Mouse (Mus musculus) inflammation-experienced regulatory T-cells (primary cell): Measurements from ENCODE around the gene Fes. TPM values are rescaled to one million over a fixed set of nuclear protein-coding genes. Genes with fewer than 3 reads are reported as not detected.

ENCODE experiments used
- polyA plus RNA-seq, 2 experiments: library from polyadenylated mRNA; unstranded; fragments of 100-300 nt; shearing (Covaris generic); gene quantifications; one replicate each; pipeline ENCODE4 v1.2.1; 2017

Fes gene
- polyA plus RNA-seq, result 1 to 10 TPM in 1 of 2 experiments, under 1 TPM in 1; 0.58 to 3.5 TPM

GRCm38 (mm10) chr7:80387633-80388543 is at the start of gene Fes:
Gene Fes (minus strand): TSS chr7:80387946.

GRCm38 (mm10) chr7:80405188-80405695 is 17.5 kb upstream of the Fes start, which contains the start of gene Furin:
Gene Furin (minus strand): TSS chr7:80405436.

GRCm38 (mm10) chr7:80371041-80371751 is 16.6 kb downstream of the Fes start, which contains the start of gene Man2a2:
Gene Man2a2 (minus strand): TSS chr7:80371375.

GRCm38 (mm10) chr7:80342858-80343257 is 44.9 kb downstream of the Fes start, which contains the start of gene Hddc3:
Gene Hddc3 (plus strand): TSS chr7:80343104.

GRCm38 (mm10) chr7:80340793-80341192 is 47.0 kb downstream of the Fes start, which contains the start of gene Unc45a:
Gene Unc45a (minus strand): TSS chr7:80341005.

Other genes starting within 250 kb of the Fes start
- gene Sema4b, start 201.1 kb downstream of the Fes start, polyA plus RNA-seq, result 10 to 100 TPM; 22.0 to 23.2 TPM
- 100 to 1,000 TPM; 139 to 161 TPM for gene Cib1, start 155.1 kb downstream of the Fes start, polyA plus RNA-seq
- gene Gdpgp1, start 155.1 kb downstream of the Fes start, polyA plus RNA-seq, result 10 to 100 TPM in 1 of 2 experiments, 1 to 10 TPM in 1; 9.2 to 13.3 TPM
- gene Ttll13, start 141.6 kb downstream of the Fes start, polyA plus RNA-seq, result 1 to 10 TPM in 1 of 2 experiments, under 1 TPM in 1; 0.59 to 5.8 TPM
- 10 to 100 TPM; 47.2 to 59.6 TPM for gene Ngrn, start 126.7 kb downstream of the Fes start, polyA plus RNA-seq
- gene Vps33b, start 118.3 kb downstream of the Fes start, polyA plus RNA-seq, result 10 to 100 TPM; 42.2 to 68.2 TPM
- gene Prc1, start 93.5 kb downstream of the Fes start, polyA plus RNA-seq, result 10 to 100 TPM in 1 of 2 experiments, 1 to 10 TPM in 1; 7.8 to 12.8 TPM
- gene Rccd1, start 63.5 kb downstream of the Fes start, polyA plus RNA-seq, result 10 to 100 TPM; 24.7 to 27.3 TPM
- gene Unc45a, start 46.9 kb downstream of the Fes start, polyA plus RNA-seq, result 10 to 100 TPM; 74.5 to 78.7 TPM
- 10 to 100 TPM in 1 of 2 experiments, 1 to 10 TPM in 1; 6.5 to 11.6 TPM for gene Hddc3, start 44.8 kb downstream of the Fes start, polyA plus RNA-seq
- 10 to 100 TPM; 50.0 to 65.1 TPM for gene Man2a2, start 16.6 kb downstream of the Fes start, polyA plus RNA-seq
- 10 to 100 TPM; 52.1 to 53.9 TPM for gene Furin, start 17.5 kb upstream of the Fes start, polyA plus RNA-seq
- 1 to 10 TPM; 7.1 to 8.8 TPM for gene Blm, start 147.2 kb upstream of the Fes start, polyA plus RNA-seq